Mouse (Mus musculus) heart, postnatal 36 days (tissue): ENCODE data around the gene Glra1. TPM values are rescaled to one million over a fixed set of nuclear protein-coding genes. Genes with fewer than 3 reads are reported as not detected.

Experiments
- DNase-seq, 2 experiments: peaks; one replicate each; pipeline ENCODE4 v3.0.0; 2021 to 2022
- intact Hi-C: fragments of 180-260 bp; cut with DNase I; formaldehyde crosslinking; loops from one replicate; pipeline ENCODE4 v1.15.1; 2025
- total RNA-seq, 2 experiments: library from RNA; stranded (reverse); gene quantifications; 2 replicates each; pipeline ENCODE4 v1.2.3; 2021

Gene Glra1
- total RNA-seq, 2 experiments from 2014 or later: not detected

DNA sequence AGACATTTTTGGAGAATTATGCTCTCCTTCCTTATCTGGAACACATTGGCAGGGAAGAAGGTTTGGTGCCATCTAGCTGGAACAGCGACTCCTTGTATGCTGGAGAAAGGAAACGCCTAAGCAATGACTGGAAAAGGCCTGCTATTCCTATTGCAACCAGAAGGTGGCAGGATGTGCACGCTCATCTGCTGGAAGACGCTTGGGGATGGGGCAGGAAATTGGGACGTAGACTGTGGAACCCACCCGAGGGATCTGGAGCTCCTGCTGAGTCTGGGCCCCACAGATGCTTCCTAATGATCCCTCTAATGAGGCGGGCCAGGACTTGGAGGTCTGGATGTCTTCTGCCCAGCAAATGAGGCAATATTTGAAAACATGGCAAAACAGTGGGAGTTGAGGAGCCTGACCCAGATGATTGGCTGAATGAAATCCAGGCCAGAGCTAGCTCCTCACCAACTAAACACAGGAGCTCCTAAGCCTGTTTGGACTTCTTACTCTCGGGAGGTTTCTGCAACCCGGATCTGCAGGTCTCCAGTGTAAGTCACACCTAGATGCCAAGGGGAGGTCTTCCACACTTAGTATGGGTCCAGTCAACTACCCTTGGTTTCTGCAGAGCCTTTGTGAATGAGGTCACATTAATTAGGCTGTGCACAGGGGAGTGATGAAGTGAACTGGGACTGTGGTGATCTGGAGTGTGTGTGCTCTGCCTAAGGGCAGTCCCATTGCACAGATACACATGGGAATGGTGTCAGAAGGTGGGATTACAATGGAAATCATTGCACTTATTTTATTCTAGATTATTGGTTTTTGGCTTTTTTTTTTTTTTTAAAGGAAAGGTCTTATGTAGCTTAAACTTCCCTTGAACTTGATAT lies 89.0 kb downstream of the Glra1 start:
- DNase-seq: peak; percentile 62 to 63
- intact Hi-C loops: loop anchor here (1.0 to 2.0 kb wide), 2 partner anchors 474 to 589 kb away; no protein-coding TSS in a partner anchor

DNA sequence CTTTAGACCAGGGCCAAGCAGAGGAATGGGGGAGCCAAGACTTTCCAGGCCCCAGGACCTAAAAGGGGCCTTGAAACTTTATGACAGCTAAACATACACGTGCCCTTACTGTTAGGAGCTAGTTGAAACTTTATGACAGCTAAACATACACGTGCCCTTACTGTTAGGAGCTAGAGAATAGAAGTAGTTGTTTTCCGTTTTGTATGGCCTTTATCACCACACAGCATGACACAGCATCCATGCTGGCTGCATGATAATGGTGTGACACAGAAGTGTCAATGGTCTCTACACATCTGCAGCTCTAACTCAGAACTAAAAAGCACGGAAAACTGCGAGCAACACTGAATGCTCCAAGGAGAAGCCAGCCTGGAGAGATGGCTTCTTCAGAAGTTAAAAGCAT lies 90.3 kb downstream of the Glra1 start:
- no peak for DNase-seq
- intact Hi-C loops: loop anchor here (1.0 to 2.0 kb wide), 2 partner anchors 475 to 591 kb away; no protein-coding TSS in a partner anchor

DNA sequence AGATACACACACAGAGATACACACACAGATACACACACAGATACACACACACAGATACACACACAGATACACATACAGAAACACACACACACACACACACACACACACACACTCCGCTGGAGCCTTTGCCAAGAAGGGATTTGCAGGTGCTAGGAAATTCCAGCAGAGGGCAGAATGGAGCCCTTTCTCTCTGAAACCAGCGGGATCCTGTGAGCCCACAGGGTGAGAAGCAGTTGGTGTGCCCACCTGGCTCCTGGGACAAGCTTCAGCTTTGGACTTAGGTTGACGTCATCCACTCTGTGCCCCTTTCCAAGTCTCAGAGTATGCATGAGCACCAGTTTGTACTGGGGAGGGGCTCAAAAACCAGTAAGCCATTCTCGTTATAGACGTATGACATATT lies 96.6 kb downstream of the Glra1 start:
- intact Hi-C loops: no loop called here
- DNase-seq: no peak

DNA sequence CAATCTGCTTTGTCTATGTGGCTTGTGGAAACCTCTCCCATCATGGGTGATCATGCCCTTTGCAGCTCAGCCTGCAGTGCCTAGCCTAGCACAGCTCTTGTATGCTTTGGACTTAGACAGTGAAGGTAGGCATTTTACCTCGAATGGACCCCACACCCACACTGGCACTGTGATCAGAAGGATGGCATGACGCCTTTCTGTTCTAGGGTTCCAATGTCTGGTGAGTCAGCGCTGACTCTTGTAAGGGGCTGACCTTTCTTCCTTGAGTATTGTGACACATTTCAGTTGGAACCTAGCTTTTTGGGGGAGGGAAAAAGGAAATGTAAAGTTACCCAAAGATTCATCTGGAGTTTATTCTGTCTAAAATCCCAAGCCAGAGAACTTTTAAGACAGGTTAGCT lies 102.5 kb downstream of the Glra1 start:
- intact Hi-C loops: no loop called here
- DNase-seq: no peak

DNA sequence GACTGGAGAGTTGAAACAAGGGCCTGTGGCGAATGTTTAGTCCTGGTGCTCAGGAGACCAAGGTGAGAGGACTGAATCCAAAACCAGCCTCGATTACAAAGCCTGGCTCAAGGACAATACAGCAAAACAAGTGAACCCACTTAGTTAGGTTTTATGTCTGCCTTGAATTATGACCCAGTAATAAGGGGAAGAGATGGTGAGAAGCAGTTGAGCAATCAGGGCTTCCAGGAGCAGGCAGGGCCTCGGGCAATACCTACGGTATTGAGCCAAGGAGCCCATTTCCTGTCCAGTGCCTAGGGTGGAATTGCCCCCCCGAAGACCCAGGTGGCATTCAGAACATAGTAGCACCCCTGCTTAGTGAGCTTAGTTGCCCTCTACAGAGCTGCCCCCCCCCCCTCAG lies 105.1 kb downstream of the Glra1 start:
- DNase-seq: no peak
- intact Hi-C loops: no loop called here

DNA sequence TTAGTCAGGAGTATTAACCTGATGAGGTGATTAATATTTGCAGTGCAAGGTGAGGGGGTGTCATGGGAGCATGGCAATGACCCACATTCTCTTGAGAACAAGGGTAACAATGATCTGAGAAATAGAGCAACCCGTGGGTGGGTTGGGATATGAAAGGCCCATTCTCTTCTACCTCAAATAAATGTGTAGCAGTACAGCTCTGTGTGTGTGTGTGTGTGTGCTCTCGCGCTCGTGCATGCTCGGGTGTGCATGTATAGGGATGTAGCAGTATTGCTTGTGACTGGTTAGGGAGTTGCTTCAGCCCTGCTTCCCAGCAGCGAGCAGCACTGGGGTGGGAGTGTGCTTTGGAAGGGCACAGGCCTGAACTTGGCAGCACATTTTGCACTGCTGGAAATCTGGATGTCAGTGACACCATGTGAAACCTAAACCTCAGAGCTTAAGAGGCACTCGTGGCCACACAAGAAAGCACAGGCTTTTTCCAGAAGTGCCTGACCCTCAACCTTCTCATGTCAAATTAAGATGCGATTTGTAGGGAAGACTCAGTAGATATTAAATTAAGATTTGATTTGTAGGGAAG lies 106.0 kb downstream of the Glra1 start:
- peak in 1 of 2 experiments; percentile 9 for DNase-seq
- intact Hi-C loops: no loop called here

DNA sequence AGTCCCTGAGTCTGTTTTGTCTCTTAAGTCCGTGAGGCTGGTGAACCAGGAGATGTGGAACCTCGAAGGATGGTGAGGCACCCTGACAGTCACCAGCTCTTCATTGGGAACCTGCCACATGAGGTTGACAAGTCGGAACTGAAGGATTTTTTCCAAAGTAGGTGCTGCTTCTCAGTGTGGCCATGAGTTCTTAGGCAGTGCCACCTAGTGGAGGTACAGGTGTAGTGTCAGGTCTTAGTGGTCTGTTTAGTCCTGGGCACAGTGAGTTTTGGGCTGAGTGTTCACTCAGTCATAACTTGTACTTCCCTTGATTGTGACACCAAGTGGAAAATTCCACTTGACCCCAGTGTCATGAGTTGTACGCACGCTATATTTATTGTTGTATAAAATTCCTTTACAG lies 110.1 kb downstream of the Glra1 start:
- peak; percentile 20 to 25 for DNase-seq

DNA sequence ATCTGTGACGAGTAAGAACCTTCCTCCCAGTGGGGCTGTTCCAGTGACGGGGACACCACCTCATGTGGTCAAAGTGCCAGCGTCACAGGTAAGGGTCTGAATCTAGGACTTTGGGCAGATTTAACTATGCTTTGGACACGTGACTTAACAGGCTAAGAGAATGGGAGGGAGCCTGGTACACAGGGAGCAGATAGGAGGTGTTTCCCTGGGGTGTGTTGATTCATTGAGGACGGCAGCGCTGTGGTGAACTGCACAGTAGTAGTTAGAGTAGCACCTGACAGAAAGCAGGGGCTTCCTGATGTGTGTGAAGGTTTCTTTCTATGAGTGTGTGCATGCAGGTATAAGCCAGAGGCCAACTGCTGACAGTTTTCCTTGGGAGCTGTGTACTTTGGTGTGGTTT lies 111.8 kb downstream of the Glra1 start:
- intact Hi-C loops: no loop called here
- DNase-seq: no peak

More for the DNA sequence above, 110.1 kb downstream of the Glra1 start:
- intact Hi-C loops: no loop called here

DNA sequence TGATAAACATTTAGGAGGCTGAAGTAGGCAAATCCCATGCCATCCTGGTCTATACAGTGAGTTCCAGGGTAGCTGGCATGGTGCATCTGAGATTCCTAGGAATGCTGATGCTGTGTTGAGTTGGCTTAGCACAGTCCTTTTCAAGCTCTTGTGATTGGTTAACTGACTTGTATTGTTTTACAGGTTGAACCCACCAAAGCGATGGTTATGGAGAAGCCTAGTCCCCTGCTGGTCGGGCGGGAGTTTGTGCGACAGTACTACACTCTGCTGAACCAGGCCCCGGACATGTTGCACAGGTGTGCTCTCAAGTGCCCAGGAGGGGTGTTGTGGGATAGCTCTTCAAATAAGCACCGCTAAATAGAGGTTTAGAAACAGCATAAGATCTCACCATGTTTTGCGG lies 122.6 kb downstream of the Glra1 start:
- no peak for DNase-seq
- intact Hi-C loops: no loop called here

DNA sequence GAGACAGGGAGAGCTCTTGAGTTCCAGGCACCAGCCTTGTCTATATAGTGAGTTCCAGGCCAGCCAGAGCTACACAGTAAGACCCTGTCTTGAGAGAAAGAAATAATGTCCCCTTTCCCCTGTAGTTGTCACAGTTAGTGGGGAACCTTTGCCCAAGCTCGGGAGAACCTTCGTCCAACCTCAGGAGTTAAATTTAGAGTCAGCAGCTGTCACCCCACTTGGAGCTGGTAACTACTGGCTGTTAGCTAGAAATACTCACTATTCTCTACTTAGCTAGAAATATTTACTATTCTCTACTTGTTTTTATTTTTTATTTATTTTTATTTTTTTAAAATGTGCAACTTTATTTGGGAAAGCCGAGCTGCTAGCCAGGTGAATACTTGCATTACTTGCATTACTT lies 134.8 kb downstream of the Glra1 start:
- no peak for DNase-seq
- intact Hi-C loops: no loop called here

DNA sequence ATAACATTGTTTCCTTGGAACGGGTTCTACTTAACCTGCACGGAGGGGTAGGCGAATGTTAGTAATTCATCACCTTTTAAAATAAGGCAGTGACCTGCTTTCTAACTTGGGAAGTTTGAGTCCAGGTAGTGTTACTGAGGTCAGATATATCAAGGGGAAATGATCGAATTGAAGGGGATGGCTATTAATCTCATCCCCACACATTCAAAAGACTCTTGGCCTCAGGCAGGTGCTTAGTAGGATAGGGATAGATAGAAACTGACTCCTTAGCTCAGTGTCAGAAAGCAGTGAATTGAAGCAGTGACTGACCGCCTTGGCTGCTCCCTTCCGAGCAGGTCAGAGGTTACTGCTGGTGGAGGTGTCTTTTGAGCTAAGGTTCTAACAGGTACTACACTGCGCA lies 136.5 kb downstream of the Glra1 start:
- intact Hi-C loops: no loop called here
- DNase-seq: no peak

DNA sequence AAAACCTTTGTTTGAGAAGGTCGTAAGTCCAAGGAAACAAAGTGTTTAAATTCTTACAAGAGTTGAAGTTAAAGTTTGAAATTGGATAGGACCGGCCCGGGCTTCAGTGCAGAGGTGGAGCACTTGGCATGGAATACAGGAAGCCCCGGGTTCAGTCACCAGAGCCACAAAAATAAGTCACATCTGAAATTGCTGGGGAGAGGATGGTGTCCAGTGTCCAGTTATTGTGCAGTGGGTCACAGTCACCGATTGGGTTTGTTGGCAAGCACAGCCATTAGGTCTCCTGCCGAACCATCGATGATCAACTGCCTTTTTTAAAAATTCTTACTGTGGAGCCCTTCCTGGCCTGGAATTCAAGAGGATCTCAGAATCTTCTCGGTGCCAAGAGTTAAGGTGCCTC lies 137.2 kb downstream of the Glra1 start:
- intact Hi-C loops: no loop called here
- DNase-seq: no peak

DNA sequence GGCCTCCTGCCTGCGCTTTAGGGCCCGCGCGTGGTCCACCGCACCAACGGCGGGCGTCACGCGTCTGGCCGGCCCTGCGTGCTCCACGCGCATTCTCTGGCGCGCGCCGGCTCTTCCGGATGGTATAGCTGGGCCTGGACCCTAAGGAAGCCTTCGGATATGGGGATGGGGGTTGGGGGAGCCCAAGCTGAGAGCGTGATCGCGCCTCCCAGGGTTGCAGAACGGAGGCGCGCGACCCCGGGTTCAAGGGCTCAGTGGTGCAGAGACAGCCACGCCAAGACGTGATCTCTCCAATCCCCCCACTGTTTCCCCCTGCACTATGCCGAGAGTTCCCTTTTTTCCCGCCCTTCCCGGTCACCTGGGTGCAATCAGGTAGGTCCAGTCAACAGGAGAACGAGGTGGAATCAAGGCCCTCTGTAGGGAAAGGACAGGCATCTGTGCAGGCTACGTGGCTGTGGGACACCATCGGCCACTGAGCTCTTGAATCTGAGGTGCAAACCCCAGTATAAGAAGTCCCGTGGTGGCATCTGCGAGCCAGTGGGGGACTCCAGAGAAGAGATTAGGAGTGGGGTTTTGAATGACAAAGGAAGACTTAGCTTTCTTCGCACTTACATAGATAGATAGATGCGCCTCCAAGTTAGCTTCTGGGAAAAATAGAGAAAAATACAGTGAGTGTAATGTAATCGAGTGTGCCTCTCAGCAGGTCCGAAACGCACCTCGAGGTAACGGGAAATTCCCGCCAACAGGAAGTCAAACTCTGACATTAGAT lies 137.9 kb downstream of the Glra1 start:
- DNase-seq: peak in 1 of 2 experiments; percentile 34
- intact Hi-C loops: loop anchor here (10.0 kb wide), 1 partner anchor 665 kb away; no protein-coding TSS in a partner anchor

DNA sequence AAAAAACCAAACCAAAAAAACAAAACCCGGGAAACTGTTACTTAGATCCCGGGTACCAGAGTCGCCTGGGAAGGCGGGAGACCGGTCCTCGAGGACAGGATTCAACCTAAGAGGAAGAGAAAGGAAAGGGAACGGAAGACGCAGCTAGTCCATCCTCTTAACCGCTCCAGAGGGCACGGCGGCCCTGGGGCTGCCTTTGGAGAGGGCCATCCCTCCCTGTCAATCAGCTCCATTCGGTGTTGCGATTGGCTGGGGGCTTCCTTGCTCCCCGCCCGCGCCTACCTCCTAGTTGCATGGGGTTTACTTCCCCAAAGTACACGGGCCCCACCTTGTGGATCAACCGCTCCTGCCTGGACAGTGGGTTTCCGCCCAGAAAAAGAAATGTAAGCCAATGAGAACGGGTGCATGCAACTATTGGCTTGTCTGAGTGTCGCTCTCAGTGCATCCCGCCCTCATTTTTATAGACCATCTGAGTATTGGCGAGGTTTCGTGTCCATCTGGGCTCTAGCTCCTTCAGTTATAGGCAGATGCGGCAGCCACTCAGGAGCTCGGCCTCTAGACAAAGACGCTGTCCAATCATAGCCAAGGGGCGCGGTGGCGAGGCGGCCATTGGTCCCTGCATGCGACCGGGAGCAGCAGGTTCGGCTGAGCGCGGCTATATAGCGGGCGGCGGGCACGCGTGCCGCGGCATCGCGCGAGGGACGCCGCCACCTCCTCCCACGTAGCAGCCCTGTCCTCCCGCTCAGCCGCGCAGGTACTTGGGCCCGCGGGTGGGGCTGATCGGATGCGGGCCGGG lies 138.8 kb downstream of the Glra1 start, which contains the start of gene G3bp1:
TSS of gene G3bp1 (plus strand) at position 638 of the 796 bp plus-strand sequence.
- DNase-seq: peak; percentile 98 to 99
- intact Hi-C loops: loop anchor here (10.0 kb wide), 1 partner anchor 664 kb away; no protein-coding TSS in a partner anchor

DNA sequence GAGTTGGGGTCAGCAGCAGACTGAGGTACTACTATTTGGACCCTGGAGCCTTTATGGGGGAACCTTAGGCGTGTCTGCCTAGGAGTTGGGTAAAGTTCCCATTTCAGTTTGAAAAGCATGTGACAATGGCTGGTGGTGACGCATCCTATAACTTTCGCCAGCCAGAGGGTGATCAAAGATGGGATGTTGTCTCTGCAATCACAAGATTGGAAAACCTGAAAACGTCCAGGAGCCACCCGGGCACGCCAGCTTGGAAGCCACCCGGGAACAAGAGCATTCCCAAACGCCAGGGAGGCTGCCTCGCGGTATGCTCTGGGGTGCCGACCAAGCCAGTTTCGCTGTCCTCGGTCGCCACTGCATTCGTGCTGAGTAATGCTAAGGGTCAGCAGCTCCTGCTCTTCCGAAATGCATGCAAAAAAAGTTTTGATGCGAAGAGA lies 139.4 kb downstream of the Glra1 start:
- intact Hi-C loops: loop anchor here (10.0 kb wide), 1 partner anchor 664 kb away; no protein-coding TSS in a partner anchor
- no peak for DNase-seq

DNA sequence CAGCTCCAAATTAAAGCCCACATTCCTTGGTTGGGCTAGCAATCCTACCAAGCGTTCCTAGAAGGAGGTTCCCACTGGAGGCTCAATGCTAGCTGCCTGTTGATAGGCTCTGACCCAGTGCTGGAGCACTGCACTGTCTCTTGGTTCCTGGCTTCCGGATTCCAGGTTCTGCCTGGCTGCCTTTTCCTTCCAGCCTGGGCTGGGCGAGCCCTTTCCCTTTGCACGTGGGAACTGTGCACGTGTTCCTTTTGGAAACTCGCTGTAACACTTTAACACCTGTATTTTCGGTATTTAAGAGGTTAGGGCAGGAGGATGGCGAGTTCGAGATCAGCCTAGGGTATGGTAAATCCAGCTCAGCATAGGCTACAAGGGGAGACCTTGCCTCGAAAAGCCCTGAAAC lies 140.0 kb downstream of the Glra1 start:
- intact Hi-C loops: loop anchor here (10.0 kb wide), 1 partner anchor 663 kb away; no protein-coding TSS in a partner anchor
- DNase-seq: peak; percentile 33 to 36

DNA sequence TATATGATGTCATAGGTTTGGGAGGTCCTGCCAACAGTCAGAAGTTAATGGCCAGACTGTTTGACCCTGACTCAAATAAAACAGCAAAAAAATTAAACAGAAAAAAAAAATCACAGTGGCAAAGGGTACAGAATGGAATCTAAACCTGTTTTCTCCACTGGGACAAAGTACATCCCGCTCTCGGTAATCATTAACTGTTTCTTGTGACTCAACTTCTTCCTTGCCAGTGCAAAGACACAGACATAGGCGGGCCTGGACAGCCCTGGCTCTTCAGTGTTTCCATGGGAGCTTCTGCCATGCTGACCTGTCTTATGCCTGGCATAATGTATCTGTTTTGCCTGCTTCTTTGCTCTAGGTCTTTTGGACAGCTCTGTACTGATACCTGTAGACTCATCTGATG lies 142.8 kb downstream of the Glra1 start:
- DNase-seq: no peak
- intact Hi-C loops: loop anchor here (10.0 kb wide), 1 partner anchor 660 kb away; no protein-coding TSS in a partner anchor

DNA sequence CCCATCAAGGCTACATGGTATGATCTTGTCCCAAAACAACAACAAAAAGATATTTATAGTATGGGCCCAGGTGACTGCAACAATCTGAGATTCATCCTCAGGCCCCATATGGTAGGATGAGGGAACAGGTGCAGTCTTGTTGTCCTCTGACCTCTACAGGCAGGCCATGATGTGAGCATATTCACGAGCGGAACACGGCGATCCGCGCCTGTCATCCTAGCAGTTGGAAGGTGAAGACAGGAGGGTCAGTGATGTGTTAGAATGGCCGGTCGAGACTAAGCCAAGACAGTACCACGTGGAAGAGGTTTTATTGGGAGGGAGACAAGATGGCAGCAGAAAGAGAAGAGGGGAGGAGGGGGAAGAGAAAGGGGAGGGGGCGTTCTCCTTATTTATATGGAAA lies 143.3 kb downstream of the Glra1 start:
- intact Hi-C loops: loop anchor here (10.0 kb wide), 1 partner anchor 660 kb away; no protein-coding TSS in a partner anchor
- DNase-seq: no peak
